Mouse (Mus musculus): ENCODE data around the gene Ly6g5c. TPM values are rescaled to one million over a fixed set of nuclear protein-coding genes. Genes with fewer than 3 reads are reported as not detected.

Gene Ly6g5c
- total RNA-seq, 2 experiments from 2014 or later = not detected

- intact Hi-C loops (cut with DNase I) = loop anchor here (5.0 kb wide), 1 partner anchor 34 kb away; the partner anchor contains the start of gene D17H6S53E
- no peak for DNase-seq
Observed at GRCm38 (mm10) chr17:35161421-35161820, 53.3 kb downstream of the Ly6g5c start.

Other genes starting within 250 kb of the Ly6g5c start
- gene Cfb, start 245.8 kb upstream of the Ly6g5c start, total RNA-seq (2021) = 1 to 10 TPM; 6.3 to 7.8 TPM
- 1 to 10 TPM; 5.1 to 6.1 TPM for gene Zbtb12, start 228.8 kb upstream of the Ly6g5c start, total RNA-seq (2021)
- gene Gm20547, start 226.2 kb upstream of the Ly6g5c start, total RNA-seq (2021) = not detected
- gene C2, start 210.0 kb upstream of the Ly6g5c start, total RNA-seq (2021) = 1 to 10 TPM; 4.3 to 6.0 TPM
- 10 to 100 TPM; 45.2 to 49.4 TPM for gene Ehmt2, start 209.8 kb upstream of the Ly6g5c start, total RNA-seq (2021)
- under 1 TPM in 1 of 2 experiments, not detected in 1; 0.17 TPM for gene Slc44a4, start 193.8 kb upstream of the Ly6g5c start, total RNA-seq (2021)
- 10 to 100 TPM; 14.0 to 14.6 TPM for gene Neu1, start 177.0 kb upstream of the Ly6g5c start, total RNA-seq (2021)
- gene Hspa1b, start 149.0 kb upstream of the Ly6g5c start, total RNA-seq (2021) = 1 to 10 TPM; 3.8 to 3.9 TPM
- not detected for gene Gm20481, start 138.4 kb upstream of the Ly6g5c start, total RNA-seq (2021)
- gene Hspa1a, start 136.1 kb upstream of the Ly6g5c start, total RNA-seq (2021) = 1 to 10 TPM; 2.3 to 3.3 TPM
- gene Hspa1l, start 135.6 kb upstream of the Ly6g5c start, total RNA-seq (2021) = 1 to 10 TPM; 2.7 to 4.7 TPM
- 10 to 100 TPM; 19.2 to 25.0 TPM for gene Lsm2, start 126.4 kb upstream of the Ly6g5c start, total RNA-seq (2021)
- gene Vars, start 107.3 kb upstream of the Ly6g5c start, total RNA-seq (2021) = 10 to 100 TPM; 24.5 to 26.0 TPM
- gene Vwa7, start 91.7 kb upstream of the Ly6g5c start, total RNA-seq (2021) = 1 to 10 TPM; 5.3 to 5.9 TPM
- under 1 TPM; 0.34 to 0.48 TPM for gene Sapcd1, start 80.3 kb upstream of the Ly6g5c start, total RNA-seq (2021)
- gene Msh5, start 61.5 kb upstream of the Ly6g5c start, total RNA-seq (2021) = 1 to 10 TPM; 1.6 to 2.0 TPM
- 10 to 100 TPM; 61.6 to 72.9 TPM for gene Clic1, start 58.3 kb upstream of the Ly6g5c start, total RNA-seq (2021)
- gene Ddah2, start 49.2 kb upstream of the Ly6g5c start, total RNA-seq (2021) = 10 to 100 TPM; 49.3 to 50.0 TPM
- not detected for gene Ly6g6c, start 42.9 kb upstream of the Ly6g5c start, total RNA-seq (2021)
- under 1 TPM; 0.61 to 0.74 TPM for gene Mpig6b, start 42.1 kb upstream of the Ly6g5c start, total RNA-seq (2021)
- not detected for gene Ly6g6e, start 31.4 kb upstream of the Ly6g5c start, total RNA-seq (2021)
- gene Ly6g6d, start 30.2 kb upstream of the Ly6g5c start, total RNA-seq (2021) = 1 to 10 TPM in 1 of 2 experiments, under 1 TPM in 1; 0.67 to 3.3 TPM
- gene Ly6g6f, start 22.7 kb upstream of the Ly6g5c start, total RNA-seq (2021) = not detected
- gene Abhd16a, start 19.0 kb upstream of the Ly6g5c start, total RNA-seq (2021) = 10 to 100 TPM; 53.7 to 56.7 TPM
- under 1 TPM in 1 of 2 experiments, not detected in 1; 0.41 TPM for gene Ly6g5b, start 7.1 kb downstream of the Ly6g5c start, total RNA-seq (2021)
- gene Gpank1, start 13.2 kb downstream of the Ly6g5c start, total RNA-seq (2021) = 1 to 10 TPM; 7.0 to 7.7 TPM
- 100 to 1,000 TPM; 172 to 176 TPM for gene Csnk2b, start 13.8 kb downstream of the Ly6g5c start, total RNA-seq (2021)
- 10 to 100 TPM; 28.0 to 29.6 TPM for gene D17H6S53E, start 18.1 kb downstream of the Ly6g5c start, total RNA-seq (2021)
- gene Apom, start 23.8 kb downstream of the Ly6g5c start, total RNA-seq (2021) = not detected
- 100 to 1,000 TPM; 237 to 245 TPM for gene Bag6, start 26.9 kb downstream of the Ly6g5c start, total RNA-seq (2021)
- gene Prrc2a, start 56.6 kb downstream of the Ly6g5c start, total RNA-seq (2021) = 100 to 1,000 TPM; 148 to 174 TPM
- gene Aif1, start 67.8 kb downstream of the Ly6g5c start, total RNA-seq (2021) = 1 to 10 TPM; 1.4 to 2.8 TPM
- 1 to 10 TPM; 3.8 to 4.0 TPM for gene Lst1, start 80.2 kb downstream of the Ly6g5c start, total RNA-seq (2021)
- 1 to 10 TPM; 1.2 to 3.8 TPM for gene Ltb, start 86.2 kb downstream of the Ly6g5c start, total RNA-seq (2021)
- gene Tnf, start 93.7 kb downstream of the Ly6g5c start, total RNA-seq (2021) = under 1 TPM; 0.29 to 0.39 TPM
- gene Lta, start 97.1 kb downstream of the Ly6g5c start, total RNA-seq (2021) = under 1 TPM in 1 of 2 experiments, not detected in 1; 0.20 TPM
- under 1 TPM in 1 of 2 experiments, not detected in 1; 0.71 TPM for gene Gm16181, start 112.6 kb downstream of the Ly6g5c start, total RNA-seq (2021)
- gene Atp6v1g2, start 125.4 kb downstream of the Ly6g5c start, total RNA-seq (2021) = 1 to 10 TPM; 4.1 to 4.4 TPM
- gene Nfkbil1, start 127.5 kb downstream of the Ly6g5c start, total RNA-seq (2021) = 10 to 100 TPM in 1 of 2 experiments, 1 to 10 TPM in 1; 8.4 to 10.4 TPM
- 100 to 1,000 TPM; 107 to 118 TPM for gene Ddx39b, start 133.5 kb downstream of the Ly6g5c start, total RNA-seq (2021)
- gene H2-D1, start 154.5 kb downstream of the Ly6g5c start, total RNA-seq (2021) = 10 to 100 TPM; 77.3 to 77.5 TPM
- 1 to 10 TPM in 1 of 2 experiments, under 1 TPM in 1; 0.57 to 1.2 TPM for gene H2-Q1, start 212.1 kb downstream of the Ly6g5c start, total RNA-seq (2021)
- 1 to 10 TPM; 1.1 to 3.7 TPM for gene H2-Q2, start 234.0 kb downstream of the Ly6g5c start, total RNA-seq (2021)

Measured in heart, postnatal 14 days (tissue).